In the genomic region with DNA sequence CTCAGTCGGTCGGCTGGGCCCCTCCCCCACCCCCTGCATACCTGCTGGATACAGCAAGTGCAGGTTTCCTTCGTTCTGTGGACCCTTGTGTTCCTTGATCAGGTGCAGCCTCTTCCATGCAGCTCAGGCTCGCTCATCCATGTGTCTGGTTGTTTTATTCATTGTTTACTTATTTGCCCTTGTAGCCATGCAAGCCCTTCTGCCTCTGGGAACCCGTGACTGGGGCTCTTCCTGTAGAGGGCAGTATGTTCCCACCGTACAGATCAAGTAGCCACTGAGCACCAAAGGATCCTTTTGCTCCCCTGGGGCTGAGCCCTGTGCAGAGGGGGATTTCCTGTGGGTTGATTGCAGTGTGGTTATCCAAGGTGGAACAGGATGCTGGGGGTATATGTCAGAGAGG, we compare ENCODE assay signal across 9 mouse cellular contexts. TPM values are rescaled to one million over a fixed set of nuclear protein-coding genes. Genes with fewer than 3 reads are reported as not detected.
DNase-seq lines count a peak whose midpoint lies in the region; ATAC-seq and TF ChIP-seq lines count a peak whose summit lies in the region.
"Had no signal": no experiment of that assay in that cellular context is flagged by ENCODE, and none has a peak within 500 bp of the region (broad histone marks: within the 10 kb centered on the region; RNA-seq: fewer than 3 reads in every experiment).

No protein-coding gene starts in this region.

- no peak overlapping the region for H3K4me3 ChIP-seq in cerebellum, adult 2 months (replicated peaks; ENCODE audit: insufficient read depth, low read depth, low read length)
- H3K4me3 ChIP-seq in heart, embryonic 12.5 days: no peak overlapping the region
- no peak overlapping the region for H3K4me3 ChIP-seq in kidney, embryonic 15.5 days (replicated peaks)

- no peak overlapping the region for H3K27ac ChIP-seq in cerebellum, adult 2 months (ENCODE audit: insufficient read depth, low read length)
- H3K27ac ChIP-seq in heart, embryonic 12.5 days (ENCODE audit: poor library complexity, severe bottlenecking): no peak overlapping the region
- no peak overlapping the region for H3K27ac ChIP-seq in kidney, embryonic 15.5 days

- H3K36me3 ChIP-seq in heart, embryonic 12.5 days: no peaks in the 10 kb centered on the region
- no peaks in the 10 kb centered on the region for H3K36me3 ChIP-seq in kidney, embryonic 15.5 days

- peaks cover 50% of the 10 kb centered on the region for H3K4me1 ChIP-seq in cerebellum, adult 2 months (ENCODE audit: control insufficient read depth, insufficient read depth, low read length)
- peaks cover 16% of the 10 kb centered on the region for H3K4me1 ChIP-seq in heart, embryonic 12.5 days (replicated peaks)
- peaks cover 12% of the 10 kb centered on the region for H3K4me1 ChIP-seq in kidney, embryonic 15.5 days

- WGBS in cerebellum, adult 2 months: 20% methylated on average over 6 of the region's 6 CpGs
- 5% methylated on average over 6 of the region's 6 CpGs for WGBS in heart, embryonic 12.5 days
- WGBS in kidney, embryonic 15.5 days: 7% methylated on average over 6 of the region's 6 CpGs

- peak; percentile 54 to 61 for DNase-seq in cerebellum, adult 2 months
- no peak for DNase-seq in cerebellum, adult 11 months
- peak; percentile 69 for DNase-seq in A20 (ENCODE audit: low read depth, low spot score)
- DNase-seq in brain, adult 2 months (ENCODE audit: low read depth, low spot score): peak; percentile 73
- peak; percentile 22 to 23 for DNase-seq in thymus, postnatal 36 days

- peak overlapping the region; percentile 31; the same call in 1 of the 2 replicates for H3K4me2 ChIP-seq in heart, embryonic 12.5 days
- H3K4me2 ChIP-seq in kidney, embryonic 15.5 days: peak overlapping the region; percentile 20

- no peak for TF ChIP-seq POLR2A in cerebellum, adult 2 months (IDR thresholded peaks at IDR 0.05; ENCODE audit: borderline replicate concordance, insufficient read depth, low read length)

- H3K9ac ChIP-seq in heart, embryonic 12.5 days: no peak overlapping the region
- no peak overlapping the region for H3K9ac ChIP-seq in kidney, embryonic 15.5 days

- no peaks in the 10 kb centered on the region for H3K27me3 ChIP-seq in cerebellum, adult 2 months (ENCODE audit: control insufficient read depth, insufficient read depth, low read length)
- peaks cover 29% of the 10 kb centered on the region for H3K27me3 ChIP-seq in heart, embryonic 12.5 days (replicated peaks)
- peaks cover 21% of the 10 kb centered on the region for H3K27me3 ChIP-seq in kidney, embryonic 15.5 days

- ATAC-seq in heart, embryonic 12.5 days (ENCODE audit: insufficient number of reproducible peaks, low FRiP score): no peak
- ATAC-seq in kidney, embryonic 15.5 days (replicated peaks; ENCODE audit: low FRiP score): no peak
- peak; percentile 77 for ATAC-seq in megakaryocyte-erythroid progenitor cell, adult 5-6 weeks (replicated peaks; ENCODE audit: low FRiP score, low TSS enrichment, poor library complexity, severe bottlenecking)

- peak; percentile 55 for TF ChIP-seq CTCF in cerebellum, adult 2 months (IDR thresholded peaks at IDR 0.05; ENCODE audit: borderline replicate concordance, insufficient read depth, low read depth, low read length)

- H3K9me3 ChIP-seq in heart, embryonic 12.5 days (replicated peaks): no peaks in the 10 kb centered on the region
- H3K9me3 ChIP-seq in kidney, embryonic 15.5 days (replicated peaks): no peaks in the 10 kb centered on the region

RNA-seq across cellular contexts. Expression of gene Kndc1, which starts 11.2 kb away (rescaled TPM):
- 139 and 160 TPM in 2 replicates for polyA plus RNA-seq in cerebellum, adult 2 months (2012; rRNA removed)
- polyA plus RNA-seq in heart, embryonic 12.5 days (2016; fragmentation: Nextera tagmentation; extraction: Ambion mirVana): 0.06 TPM in 1 of 2 replicates, not detected in the other
- 0.19 and 0.26 TPM in 2 replicates for polyA plus RNA-seq in kidney, embryonic 15.5 days (2015; fragmentation: Nextera tagmentation; extraction: Ambion mirVana)
- not detected in 2 replicates for total RNA-seq in megakaryocyte-erythroid progenitor cell, adult 5-6 weeks (2014; fragmentation: Nextera tagmentation)
- not detected in 2 replicates for total RNA-seq in megakaryocyte-erythroid progenitor cell, adult 5-6 weeks (2017)

RNA-seq across cellular contexts. Expression of gene Utf1, which starts 37.9 kb away (rescaled TPM):
- 0.16 TPM in 1 of 2 replicates, not detected in the other for polyA plus RNA-seq in cerebellum, adult 2 months (2012; rRNA removed)
- polyA plus RNA-seq in heart, embryonic 12.5 days (2016; fragmentation: Nextera tagmentation; extraction: Ambion mirVana): not detected in 2 replicates
- polyA plus RNA-seq in kidney, embryonic 15.5 days (2015; fragmentation: Nextera tagmentation; extraction: Ambion mirVana): 0.31 TPM in 1 of 2 replicates, not detected in the other
- not detected in 2 replicates for total RNA-seq in megakaryocyte-erythroid progenitor cell, adult 5-6 weeks (2014; fragmentation: Nextera tagmentation)
- not detected in 2 replicates for total RNA-seq in megakaryocyte-erythroid progenitor cell, adult 5-6 weeks (2017)
- total RNA-seq: layer of hippocampus, adult 8-10 months had no signal

Comparison
In these comparisons a context has a peak if more than half of its experiments do, and no peak if none do; other contexts are left out.
1. RNA of gene Kndc1, which starts 11.2 kb away (polyA plus RNA-seq): 139 to 160 TPM in cerebellum, adult 2 months; 0.19 to 0.26 TPM in kidney, embryonic 15.5 days and 0.06 TPM in heart, embryonic 12.5 days; every median in the first group is over 100 times any median in the second.